Mouse (Mus musculus) embryonic facial prominence, embryonic 14.5 days (tissue): ENCODE measurements at regions not wholly inside any gene's neighbourhood (a gene's known extent, or its start where the extent isn't known, plus 50 kb on each side); places are given as distances from the start of the nearest gene placed in this dataset.

ENCODE experiments used
- ATAC-seq: fragments of 200-750 bp; cut with Nextera tagmentation; 2 replicates; pipeline ENCODE4 v1.8.0; 2017; ENCODE audit warnings: low read depth, moderate number of reproducible peaks, moderate TSS enrichment
- DNase-seq: peaks from one replicate; pipeline ENCODE4 v3.0.0-alpha.2; 2015; ENCODE audit warnings: low spot score
- H3K27ac ChIP-seq: fragments of 300-500 bp; sonication (generic); replicated peaks from 2 replicates; pipeline ENCODE4 v1.5.1; 2014; ENCODE audit warnings: low read depth, mild to moderate bottlenecking, low read length, moderate library complexity
- H3K27me3 ChIP-seq: fragments of 300-500 bp; sonication (generic); replicated peaks from 2 replicates; pipeline ENCODE4 v1.6.1; 2014; ENCODE audit warnings: low read length; ENCODE audit not compliant: control insufficient read depth, insufficient read depth
- H3K36me3 ChIP-seq: fragments of 300-500 bp; sonication (generic); 2 replicates; pipeline ENCODE4 v1.6.1; 2014; ENCODE audit warnings: low read length, mixed read lengths; ENCODE audit not compliant: control insufficient read depth, insufficient read depth
- H3K4me1 ChIP-seq: fragments of 300-500 bp; sonication (generic); 2 replicates; pipeline ENCODE4 v1.6.1; 2014; ENCODE audit warnings: antibody characterized with exemption, low read length; ENCODE audit not compliant: control insufficient read depth, insufficient read depth
- H3K4me2 ChIP-seq: fragments of 300-500 bp; sonication (generic); 2 replicates; pipeline ENCODE4 v1.6.1; 2014; ENCODE audit warnings: low read depth, mild to moderate bottlenecking, low read length, moderate library complexity, mixed read lengths
- H3K4me3 ChIP-seq: fragments of 300-500 bp; sonication (generic); 2 replicates; pipeline ENCODE4 v1.5.1; 2014; ENCODE audit warnings: low read depth, mild to moderate bottlenecking, low read length
- H3K9ac ChIP-seq: fragments of 300-500 bp; sonication (generic); 2 replicates; pipeline ENCODE4 v1.6.1; 2014; ENCODE audit warnings: low read depth, mild to moderate bottlenecking, low read length, moderate library complexity, mixed read lengths
- H3K9me3 ChIP-seq: fragments of 300-500 bp; sonication (generic); 2 replicates; pipeline ENCODE4 v1.6.1; 2016; ENCODE audit warnings: low read length; ENCODE audit not compliant: control insufficient read depth
- WGBS: fragments of 180-500 bp; shearing (Covaris S2); extraction: QIAGEN DNeasy Blood & Tissue Kit; methylation state at CpG from one replicate; pipeline ENCODE4 v1.1.7; 2014; 5-methylcytosine and 5-hydroxymethylcytosine counted together

- no peak overlapping the region for H3K27ac ChIP-seq
- 85% methylated on average over 3 of the region's 3 CpGs for WGBS
- H3K4me3 ChIP-seq, result no peak overlapping the region
- no peaks in the 10 kb centered on the region for H3K9me3 ChIP-seq
- peaks cover 6% of the 10 kb centered on the region; the same call in 1 of the 2 replicates for H3K4me1 ChIP-seq
- no peaks in the 10 kb centered on the region for H3K27me3 ChIP-seq
- DNase-seq (no peak), ATAC-seq (no peak)
- no peaks in the 10 kb centered on the region for H3K36me3 ChIP-seq
- H3K4me2 ChIP-seq, result no peak overlapping the region
- no peak overlapping the region for H3K9ac ChIP-seq
These were observed 123.7 kb upstream of the Serpine2 start for GRCm38 (mm10) chr1:79984721-79985120.

DNA sequence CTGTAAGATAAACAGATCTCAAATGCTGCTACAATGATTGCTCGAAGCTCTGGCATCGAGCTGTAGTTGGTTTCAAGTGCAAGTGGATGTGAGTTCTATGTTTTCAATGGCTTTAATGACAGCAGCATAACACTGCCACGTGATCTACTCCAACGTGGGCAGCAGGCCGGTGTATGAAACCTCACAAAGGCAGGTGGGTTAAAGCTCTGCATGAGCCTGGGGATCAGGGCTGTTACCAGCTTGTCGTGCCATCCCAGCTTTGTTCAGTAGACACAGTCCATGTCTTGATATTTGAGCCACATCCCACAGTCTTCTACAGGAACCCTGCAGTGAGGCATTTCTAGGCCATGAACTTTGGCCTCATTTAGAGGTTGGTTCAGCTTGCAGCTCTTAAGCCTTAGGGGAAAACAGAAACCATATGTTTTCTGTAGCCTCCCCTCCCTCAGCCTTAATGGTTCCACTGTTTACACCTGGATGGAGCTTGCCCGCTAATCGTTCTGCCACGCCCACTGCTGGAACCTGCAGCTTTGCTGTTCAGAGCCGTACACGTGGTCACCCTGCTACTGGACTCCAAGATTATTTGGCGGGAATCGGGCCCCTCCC, 121.8 kb upstream of the Serpine2 start:
- H3K27ac ChIP-seq, result no peak overlapping the region
- no peaks in the 10 kb centered on the region for H3K36me3 ChIP-seq
- ATAC-seq, result peak; percentile 37; the same call in 1 of the 2 replicates
- H3K9me3 ChIP-seq, result no peaks in the 10 kb centered on the region
- no peak overlapping the region for H3K9ac ChIP-seq
- H3K27me3 ChIP-seq, result no peaks in the 10 kb centered on the region
- DNase-seq, result peak; percentile 26
- WGBS, result 43% methylated on average over 13 of the region's 13 CpGs
- no peak overlapping the region for H3K4me2 ChIP-seq
- H3K4me1 ChIP-seq, result peaks cover 15% of the 10 kb centered on the region
- H3K4me3 ChIP-seq, result no peak overlapping the region

- Histone ChIP-seq H3K27ac (no peak overlapping the region), H3K27me3 (no peaks in the 10 kb centered on the region), H3K4me3 (no peak overlapping the region), H3K4me1 (peaks cover 15% of the 10 kb centered on the region), H3K9ac (no peak overlapping the region), H3K4me2 (no peak overlapping the region), H3K9me3 (no peaks in the 10 kb centered on the region), H3K36me3 (no peaks in the 10 kb centered on the region)
- DNase-seq, result no peak
- ATAC-seq, result no peak
- 64% methylated on average over 6 of the region's 6 CpGs for WGBS
These were observed 118.9 kb upstream of the Serpine2 start for GRCm38 (mm10) chr1:79979863-79980262.

- H3K27me3 ChIP-seq, result no peaks in the 10 kb centered on the region
- no peak overlapping the region for H3K4me2 ChIP-seq
- DNase-seq (peak; percentile 64), ATAC-seq (no peak)
- no peaks in the 10 kb centered on the region for H3K36me3 ChIP-seq
- H3K4me3 ChIP-seq, result no peak overlapping the region
- peak overlapping the region; percentile 59 for H3K27ac ChIP-seq
- peaks cover 15% of the 10 kb centered on the region for H3K4me1 ChIP-seq
- WGBS, result 32% methylated on average over 5 of the region's 5 CpGs
- no peaks in the 10 kb centered on the region for H3K9me3 ChIP-seq
- H3K9ac ChIP-seq, result no peak overlapping the region
These were observed 117.2 kb upstream of the Serpine2 start for GRCm38 (mm10) chr1:79978156-79978555.

GRCm38 (mm10) chr1:79956121-79956520, 95.1 kb upstream of the Serpine2 start:
- peak; percentile 96 for DNase-seq
- no peak overlapping the region for H3K27ac ChIP-seq

DNA sequence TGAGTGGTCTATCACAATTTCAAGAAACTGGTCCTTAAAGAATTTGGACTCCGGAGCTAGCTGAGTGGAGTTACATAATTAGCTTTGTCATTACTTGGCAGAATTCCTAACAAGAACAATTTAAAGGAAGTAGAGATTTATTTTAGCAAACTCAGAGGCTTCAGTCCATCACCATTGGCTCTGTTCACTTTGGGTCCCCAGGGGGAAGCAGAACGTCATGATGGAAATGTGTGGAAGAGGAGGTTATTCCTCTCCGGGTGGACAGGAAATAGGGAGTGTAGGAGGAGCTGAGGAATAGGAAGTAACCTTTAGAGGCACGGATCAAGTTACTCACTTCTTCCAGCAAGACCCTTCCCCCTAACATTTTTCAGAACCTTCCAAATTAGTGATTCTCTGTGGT, 83.3 kb upstream of the Serpine2 start:
- no peaks in the 10 kb centered on the region for H3K4me1 ChIP-seq
- no peak overlapping the region for H3K9ac ChIP-seq
- ATAC-seq, result no peak
- H3K27ac ChIP-seq, result no peak overlapping the region
- no peaks in the 10 kb centered on the region for H3K36me3 ChIP-seq
- H3K27me3 ChIP-seq, result no peaks in the 10 kb centered on the region
- 61% methylated on average over 4 of the region's 4 CpGs for WGBS
- 0 out of 2 replicates have a peak, but pooled peaks cover 3% of the 10 kb centered on the region for H3K9me3 ChIP-seq
- no peak for DNase-seq
- H3K4me3 ChIP-seq, result no peak overlapping the region
- no peak overlapping the region for H3K4me2 ChIP-seq

More at GRCm38 (mm10) chr1:79956121-79956520, 95.1 kb upstream of the Serpine2 start:
- H3K9me3 ChIP-seq, result no peaks in the 10 kb centered on the region
- no peak overlapping the region for H3K9ac ChIP-seq
- ATAC-seq, result peak; percentile 77; the same call in 1 of the 2 replicates
- H3K36me3 ChIP-seq, result no peaks in the 10 kb centered on the region
- H3K27me3 ChIP-seq, result no peaks in the 10 kb centered on the region
- no peak overlapping the region for H3K4me3 ChIP-seq
- no peak overlapping the region for H3K4me2 ChIP-seq
- WGBS, result 20% methylated on average over 1 of the region's 1 CpGs
- peaks cover 18% of the 10 kb centered on the region; the same call in 1 of the 2 replicates for H3K4me1 ChIP-seq

DNA sequence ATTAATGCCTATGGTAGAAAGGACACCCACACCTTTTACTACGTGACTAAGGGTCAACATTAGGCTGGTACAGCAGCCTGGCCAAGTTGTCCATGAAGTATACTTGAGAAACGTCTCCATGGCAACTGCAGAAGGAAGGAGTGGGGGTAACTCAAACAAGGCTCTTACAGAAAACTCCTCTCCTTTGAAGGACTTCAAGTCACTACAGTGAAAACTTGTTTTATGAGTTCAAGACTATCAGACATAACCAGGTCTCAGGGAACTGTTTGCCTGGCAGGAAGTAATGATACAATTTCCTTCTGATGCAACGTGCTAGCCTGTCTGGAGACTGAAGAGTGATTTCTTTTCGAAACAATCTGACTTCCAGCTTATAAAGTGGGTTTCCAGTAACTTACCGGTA, 71.5 kb upstream of the Serpine2 start:
- 62% methylated on average over 5 of the region's 5 CpGs for WGBS
- no peaks in the 10 kb centered on the region for H3K9me3 ChIP-seq
- no peak overlapping the region for H3K9ac ChIP-seq
- no peak overlapping the region for H3K4me2 ChIP-seq
- no peak for DNase-seq
- ATAC-seq, result no peak
- H3K36me3 ChIP-seq, result no peaks in the 10 kb centered on the region
- no peaks in the 10 kb centered on the region for H3K4me1 ChIP-seq
- H3K27ac ChIP-seq, result no peak overlapping the region
- H3K27me3 ChIP-seq, result no peaks in the 10 kb centered on the region
- no peak overlapping the region for H3K4me3 ChIP-seq

DNA sequence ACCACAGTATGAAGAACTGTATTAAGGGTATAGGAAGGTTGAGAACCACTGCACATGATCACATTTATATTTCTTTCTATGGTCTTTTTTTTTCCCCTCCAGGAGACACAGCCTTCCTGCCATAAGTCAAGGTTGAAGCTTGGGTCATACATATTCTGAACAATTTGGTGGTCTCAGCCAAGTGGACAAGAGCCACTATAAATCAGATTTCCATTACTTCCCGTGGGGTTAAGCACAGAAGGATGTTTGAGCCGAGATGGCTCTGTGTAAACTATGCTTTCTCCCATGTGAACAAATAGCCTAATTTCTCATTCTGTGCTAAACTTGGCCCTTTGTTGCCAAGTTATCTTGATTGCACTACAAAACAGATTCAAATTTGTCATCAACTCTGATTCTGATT, 66.8 kb upstream of the Serpine2 start:
- Histone ChIP-seq H3K9me3 (no peaks in the 10 kb centered on the region), H3K27ac (no peak overlapping the region), H3K27me3 (no peaks in the 10 kb centered on the region), H3K4me3 (no peak overlapping the region), H3K36me3 (no peaks in the 10 kb centered on the region), H3K4me2 (no peak overlapping the region), H3K9ac (no peak overlapping the region), H3K4me1 (no peaks in the 10 kb centered on the region)
- DNase-seq (no peak), ATAC-seq (no peak)
- WGBS, result 62% methylated on average over 2 of the region's 2 CpGs

DNA sequence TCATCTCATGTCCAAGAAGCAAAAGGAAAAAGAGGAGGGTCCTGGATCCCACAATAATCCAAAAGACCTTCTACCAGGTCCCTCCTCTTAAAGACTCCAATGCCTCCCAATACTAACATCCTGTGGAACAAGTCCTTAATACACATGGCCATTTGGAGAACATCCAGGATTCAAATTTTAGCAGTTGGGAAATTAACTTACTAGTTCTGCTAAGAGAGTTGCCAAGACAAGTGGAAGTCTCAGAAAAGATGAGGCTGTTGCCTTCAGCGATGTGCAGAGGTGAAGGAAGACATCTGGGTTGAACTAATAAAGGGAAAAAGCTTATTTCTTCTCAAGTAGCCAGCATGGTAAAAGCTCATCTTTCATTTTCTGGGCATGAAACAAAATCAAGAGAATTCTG, 64.8 kb upstream of the Serpine2 start:
- Histone ChIP-seq H3K36me3 (no peaks in the 10 kb centered on the region), H3K4me2 (no peak overlapping the region), H3K27ac (no peak overlapping the region), H3K9me3 (no peaks in the 10 kb centered on the region), H3K9ac (no peak overlapping the region), H3K27me3 (no peaks in the 10 kb centered on the region), H3K4me3 (no peak overlapping the region), H3K4me1 (no peaks in the 10 kb centered on the region)
- WGBS, result 47% methylated on average over 1 of the region's 1 CpGs
- DNase-seq (peak; percentile 16), ATAC-seq (no peak)
